Mouse (Mus musculus) heart, embryonic 16.5 days (tissue): Measurements from ENCODE around the gene Stt3b. TPM values are rescaled to one million over a fixed set of nuclear protein-coding genes. Genes with fewer than 3 reads are reported as not detected.

Experiments
- ATAC-seq: fragments of 200-750 bp; cut with Nextera tagmentation; replicated peaks from 2 replicates; pipeline ENCODE4 v1.8.0; 2017; ENCODE audit warnings: moderate number of reproducible peaks; ENCODE audit not compliant: insufficient read depth, low FRiP score; ENCODE audit errors: extremely low read depth
- H3K27ac ChIP-seq: fragments of 300-500 bp; sonication (generic); 2 replicates; pipeline ENCODE4 v1.5.1; 2014; ENCODE audit warnings: mild to moderate bottlenecking, low read length, control low read depth, moderate library complexity
- H3K27me3 ChIP-seq: fragments of 300-500 bp; sonication (generic); 2 replicates; pipeline ENCODE4 v1.6.1; 2014; ENCODE audit warnings: low read length, mixed read lengths; ENCODE audit not compliant: control insufficient read depth, insufficient read depth
- H3K36me3 ChIP-seq: fragments of 300-500 bp; sonication (generic); 2 replicates; pipeline ENCODE4 v1.6.1; 2014; ENCODE audit not compliant: control insufficient read depth, insufficient read depth
- H3K4me1 ChIP-seq: fragments of 300-500 bp; sonication (generic); 2 replicates; pipeline ENCODE4 v1.6.1; 2014; ENCODE audit warnings: low read length, mixed read lengths; ENCODE audit not compliant: control insufficient read depth, insufficient read depth
- H3K4me2 ChIP-seq: fragments of 300-500 bp; sonication (generic); 2 replicates; pipeline ENCODE4 v1.6.1; 2014; ENCODE audit warnings: low read depth, mild to moderate bottlenecking, control low read depth, low read length
- H3K4me3 ChIP-seq: fragments of 300-500 bp; sonication (generic); 2 replicates; pipeline ENCODE4 v1.5.1; 2014; ENCODE audit warnings: mild to moderate bottlenecking, control low read depth, low read length
- H3K9ac ChIP-seq: fragments of 300-500 bp; sonication (generic); 2 replicates; pipeline ENCODE4 v1.6.1; 2014; ENCODE audit warnings: low read length, control low read depth
- H3K9me3 ChIP-seq: fragments of 300-500 bp; sonication (generic); replicated peaks from 2 replicates; pipeline ENCODE4 v1.6.1; 2016; ENCODE audit warnings: low read length; ENCODE audit not compliant: control insufficient read depth
- WGBS: fragments of 180-500 bp; shearing (Covaris S2); extraction: QIAGEN DNeasy Blood & Tissue Kit; methylation state at CpG from one replicate; pipeline ENCODE4 v1.1.7; 2014; 5-methylcytosine and 5-hydroxymethylcytosine counted together
- polyA plus RNA-seq: library from polyadenylated mRNA; unstranded; fragments of >200 nt; fragmentation: Nextera tagmentation; extraction: Ambion mirVana; gene quantifications from 2 replicates; pipeline ENCODE4 v1.2.1, GENCODE M21; 2015

Gene Stt3b
- polyA plus RNA-seq, 1 experiment from 2014 or later: 69.8 TPM

GRCm38 (mm10) chr9:115322385-115322784, 12.2 kb upstream of the Stt3b start:
- ATAC-seq: no peak
- Histone ChIP-seq H3K36me3 (no peaks in the 10 kb centered on the region), H3K4me1 (no peaks in the 10 kb centered on the region), H3K27me3 (no peaks in the 10 kb centered on the region), H3K4me3 (no peak overlapping the region), H3K27ac (no peak overlapping the region), H3K9ac (no peak overlapping the region), H3K9me3 (peaks cover 2% of the 10 kb centered on the region; the same call in 1 of the 2 replicates), H3K4me2 (no peak overlapping the region)
- WGBS: 84% methylated on average over 6 of the region's 6 CpGs

GRCm38 (mm10) chr9:115321052-115321451, 10.8 kb upstream of the Stt3b start:
- ATAC-seq: no peak
- no peaks in the 10 kb centered on the region for H3K4me1 ChIP-seq
- H3K27me3 ChIP-seq: no peaks in the 10 kb centered on the region
- H3K9me3 ChIP-seq: peaks cover 2% of the 10 kb centered on the region; the same call in 1 of the 2 replicates
- H3K36me3 ChIP-seq: no peaks in the 10 kb centered on the region
- 79% methylated on average over 6 of the region's 6 CpGs for WGBS
- no peak overlapping the region for H3K27ac ChIP-seq
- H3K4me2 ChIP-seq: no peak overlapping the region
- H3K4me3 ChIP-seq: no peak overlapping the region
- no peak overlapping the region for H3K9ac ChIP-seq

GRCm38 (mm10) chr9:115320156-115320555, 9.9 kb upstream of the Stt3b start:
- Histone ChIP-seq H3K4me3 (no peak overlapping the region), H3K4me1 (no peaks in the 10 kb centered on the region), H3K4me2 (no peak overlapping the region), H3K36me3 (no peaks in the 10 kb centered on the region), H3K9ac (no peak overlapping the region), H3K27me3 (no peaks in the 10 kb centered on the region), H3K9me3 (peaks cover 2% of the 10 kb centered on the region; the same call in 1 of the 2 replicates), H3K27ac (no peak overlapping the region)
- ATAC-seq: no peak
- 67% methylated on average over 4 of the region's 4 CpGs for WGBS

GRCm38 (mm10) chr9:115318621-115319375, 8.6 kb upstream of the Stt3b start:
- Histone ChIP-seq H3K9me3 (peaks cover 2% of the 10 kb centered on the region; the same call in 1 of the 2 replicates), H3K27me3 (no peaks in the 10 kb centered on the region), H3K4me2 (no peak overlapping the region), H3K27ac (no peak overlapping the region), H3K4me1 (no peaks in the 10 kb centered on the region), H3K4me3 (no peak overlapping the region), H3K9ac (no peak overlapping the region), H3K36me3 (no peaks in the 10 kb centered on the region)
- WGBS: 84% methylated on average over 6 of the region's 6 CpGs
- ATAC-seq: no peak

GRCm38 (mm10) chr9:115317049-115317448, 6.8 kb upstream of the Stt3b start:
- H3K36me3 ChIP-seq: no peaks in the 10 kb centered on the region
- 91% methylated on average over 5 of the region's 5 CpGs for WGBS
- H3K9ac ChIP-seq: no peak overlapping the region
- H3K27ac ChIP-seq: no peak overlapping the region
- no peak for ATAC-seq
- H3K4me2 ChIP-seq: no peak overlapping the region
- H3K4me1 ChIP-seq: no peaks in the 10 kb centered on the region
- H3K4me3 ChIP-seq: no peak overlapping the region
- no peaks in the 10 kb centered on the region for H3K27me3 ChIP-seq
- H3K9me3 ChIP-seq: peaks cover 2% of the 10 kb centered on the region; the same call in 1 of the 2 replicates

- H3K9me3 ChIP-seq: peaks cover 2% of the 10 kb centered on the region; the same call in 1 of the 2 replicates
- no peaks in the 10 kb centered on the region for H3K36me3 ChIP-seq
- 19% methylated on average over 10 of the region's 10 CpGs for WGBS
- no peak for ATAC-seq
- no peaks in the 10 kb centered on the region for H3K27me3 ChIP-seq
- H3K4me1 ChIP-seq: peaks cover 3% of the 10 kb centered on the region
- no peak overlapping the region for H3K9ac ChIP-seq
- no peak overlapping the region for H3K27ac ChIP-seq
- H3K4me2 ChIP-seq: peak overlapping the region; percentile 24
- H3K4me3 ChIP-seq: peak overlapping the region; percentile 7; the same call in 1 of the 2 replicates
Observed at GRCm38 (mm10) chr9:115314556-115314955, 4.3 kb upstream of the Stt3b start.

GRCm38 (mm10) chr9:115313830-115314229, 3.6 kb upstream of the Stt3b start:
- Histone ChIP-seq H3K9me3 (peaks cover 2% of the 10 kb centered on the region; the same call in 1 of the 2 replicates), H3K27me3 (no peaks in the 10 kb centered on the region), H3K4me2 (no peak overlapping the region), H3K9ac (no peak overlapping the region), H3K36me3 (no peaks in the 10 kb centered on the region), H3K27ac (no peak overlapping the region), H3K4me1 (peaks cover 3% of the 10 kb centered on the region), H3K4me3 (no peak overlapping the region)
- WGBS: 84% methylated on average over 5 of the region's 5 CpGs
- no peak for ATAC-seq

GRCm38 (mm10) chr9:115311223-115311520, 951 bp upstream of the Stt3b start:
- Histone ChIP-seq H3K4me3 (peak overlapping the region; percentile 73), H3K9me3 (no peaks in the 10 kb centered on the region), H3K36me3 (no peaks in the 10 kb centered on the region), H3K9ac (peak overlapping the region; percentile 86), H3K4me2 (peak overlapping the region; percentile 75), H3K27me3 (no peaks in the 10 kb centered on the region), H3K4me1 (peaks cover 21% of the 10 kb centered on the region), H3K27ac (peak overlapping the region; percentile 99)
- no peak for ATAC-seq
- WGBS: 12% methylated on average over 5 of the region's 5 CpGs

- H3K27me3 ChIP-seq: no peaks in the 10 kb centered on the region
- H3K9ac ChIP-seq: peak overlapping the region; percentile 100
- H3K9me3 ChIP-seq: no peaks in the 10 kb centered on the region
- H3K4me3 ChIP-seq: peak overlapping the region; percentile 98
- under 1% methylated on average over 41 of the region's 42 CpGs for WGBS
- peak overlapping the region; percentile 99 for H3K27ac ChIP-seq
- H3K36me3 ChIP-seq: no peaks in the 10 kb centered on the region
- peak overlapping the region; percentile 77 for H3K4me2 ChIP-seq
- H3K4me1 ChIP-seq: peaks cover 28% of the 10 kb centered on the region
- ATAC-seq: peak; percentile 81
Observed at GRCm38 (mm10) chr9:115309977-115310345, 260 bp downstream of the Stt3b start.
